Mouse (Mus musculus): ENCODE data around the gene Npy2r. TPM values are rescaled to one million over a fixed set of nuclear protein-coding genes. Genes with fewer than 3 reads are reported as not detected.

Npy2r gene
- 0.50 and 0.67 TPM in 2 replicates for polyA plus RNA-seq (2015; fragmentation: Nextera tagmentation; extraction: Ambion mirVana)

GRCm38 (mm10) chr3:82547908-82548721 is at the start of gene Npy2r:
Gene Npy2r (minus strand): TSS chr3:82548084.
- peaks cover 12% of the 10 kb centered on the region for H3K4me1 ChIP-seq
- no peak within 1 kb of the TSS for H3K27ac ChIP-seq
- peaks cover 27% of the 10 kb centered on the region for H3K27me3 ChIP-seq
- H3K4me2 ChIP-seq (replicated peaks), result peak within 1 kb of the TSS; percentile 94
- H3K9ac ChIP-seq, result peak within 1 kb of the TSS; percentile 61
- WGBS, result under 1% methylated on average over 32 of the region's 32 CpGs
- ATAC-seq (ENCODE audit: low FRiP score, low read depth), result peak; percentile 79
- no peaks in the 10 kb centered on the region for H3K36me3 ChIP-seq
- H3K4me3 ChIP-seq, result peak within 1 kb of the TSS; percentile 46
- no peaks in the 10 kb centered on the region for H3K9me3 ChIP-seq

GRCm38 (mm10) chr3:82557786-82558185 is 9.9 kb upstream of the Npy2r start:
- no peak for ATAC-seq (ENCODE audit: low FRiP score, low read depth)
- Histone ChIP-seq H3K4me2 (replicated peaks) (no peak overlapping the region), H3K9ac (no peak overlapping the region), H3K9me3 (no peaks in the 10 kb centered on the region), H3K27me3 (no peaks in the 10 kb centered on the region), H3K4me1 (0 out of 2 replicates have a peak, but pooled peaks cover 3% of the 10 kb centered on the region), H3K27ac (no peak overlapping the region), H3K36me3 (no peaks in the 10 kb centered on the region), H3K4me3 (no peak overlapping the region)
- 68% methylated on average over 3 of the region's 3 CpGs for WGBS

- Histone ChIP-seq H3K27me3 (no peaks in the 10 kb centered on the region), H3K4me3 (no peak overlapping the region), H3K27ac (no peak overlapping the region), H3K9me3 (no peaks in the 10 kb centered on the region), H3K4me1 (0 out of 2 replicates have a peak, but pooled peaks cover 3% of the 10 kb centered on the region), H3K4me2 (replicated peaks) (no peak overlapping the region), H3K9ac (no peak overlapping the region), H3K36me3 (no peaks in the 10 kb centered on the region)
- 41% methylated on average over 2 of the region's 2 CpGs for WGBS
- peak; percentile 73; the same call in 1 of the 2 replicates for ATAC-seq (ENCODE audit: low FRiP score, low read depth)
These were observed 8.5 kb upstream of the Npy2r start for GRCm38 (mm10) chr3:82556311-82556828.

GRCm38 (mm10) chr3:82549932-82550331 is 2.0 kb upstream of the Npy2r start:
- no peak overlapping the region for H3K27ac ChIP-seq
- H3K36me3 ChIP-seq, result no peaks in the 10 kb centered on the region
- H3K9me3 ChIP-seq, result no peaks in the 10 kb centered on the region
- WGBS, result 89% methylated on average over 5 of the region's 5 CpGs
- H3K9ac ChIP-seq, result no peak overlapping the region
- H3K4me3 ChIP-seq, result no peak overlapping the region
- H3K4me1 ChIP-seq, result peaks cover 12% of the 10 kb centered on the region
- ATAC-seq (ENCODE audit: low FRiP score, low read depth), result no peak
- H3K27me3 ChIP-seq, result peaks cover 27% of the 10 kb centered on the region
- H3K4me2 ChIP-seq (replicated peaks), result no peak overlapping the region

- peak overlapping the region; percentile 61 for H3K9ac ChIP-seq
- H3K4me3 ChIP-seq, result peak overlapping the region; percentile 46
- 0 out of 2 replicates have a peak, but pooled peaks have one; percentile 31 for ATAC-seq (ENCODE audit: low FRiP score, low read depth)
- peak overlapping the region; percentile 94 for H3K4me2 ChIP-seq (replicated peaks)
- no peaks in the 10 kb centered on the region for H3K9me3 ChIP-seq
- 1% methylated on average over 9 of the region's 9 CpGs for WGBS
- H3K4me1 ChIP-seq, result peaks cover 12% of the 10 kb centered on the region
- no peaks in the 10 kb centered on the region for H3K36me3 ChIP-seq
- no peak overlapping the region for H3K27ac ChIP-seq
- H3K27me3 ChIP-seq, result peaks cover 27% of the 10 kb centered on the region
These were observed 869 bp upstream of the Npy2r start for GRCm38 (mm10) chr3:82548753-82549152.

- no peak overlapping the region for H3K9ac ChIP-seq
- H3K9me3 ChIP-seq, result no peaks in the 10 kb centered on the region
- ATAC-seq (ENCODE audit: low FRiP score, low read depth), result no peak
- H3K27me3 ChIP-seq, result peaks cover 5% of the 10 kb centered on the region
- WGBS, result 86% methylated on average over 2 of the region's 2 CpGs
- H3K4me3 ChIP-seq, result no peak overlapping the region
- H3K36me3 ChIP-seq, result no peaks in the 10 kb centered on the region
- no peak overlapping the region for H3K4me2 ChIP-seq (replicated peaks)
- H3K27ac ChIP-seq, result no peak overlapping the region
- no peaks in the 10 kb centered on the region for H3K4me1 ChIP-seq
These were observed 6.4 kb downstream of the Npy2r start for GRCm38 (mm10) chr3:82541449-82541848.

GRCm38 (mm10) chr3:82539951-82540350 is 7.9 kb downstream of the Npy2r start:
- H3K4me2 ChIP-seq (replicated peaks), result no peak overlapping the region
- no peaks in the 10 kb centered on the region for H3K36me3 ChIP-seq
- ATAC-seq (ENCODE audit: low FRiP score, low read depth), result no peak
- H3K27me3 ChIP-seq, result no peaks in the 10 kb centered on the region
- H3K9me3 ChIP-seq, result no peaks in the 10 kb centered on the region
- H3K9ac ChIP-seq, result no peak overlapping the region
- H3K4me1 ChIP-seq, result no peaks in the 10 kb centered on the region
- no peak overlapping the region for H3K27ac ChIP-seq
- WGBS, result 91% methylated on average over 5 of the region's 5 CpGs
- H3K4me3 ChIP-seq, result no peak overlapping the region

- no peaks in the 10 kb centered on the region for H3K27me3 ChIP-seq
- no peak overlapping the region for H3K9ac ChIP-seq
- no peak for ATAC-seq (ENCODE audit: low FRiP score, low read depth)
- H3K27ac ChIP-seq, result no peak overlapping the region
- H3K9me3 ChIP-seq, result no peaks in the 10 kb centered on the region
- 91% methylated on average over 1 of the region's 1 CpGs for WGBS
- H3K4me3 ChIP-seq, result no peak overlapping the region
- no peaks in the 10 kb centered on the region for H3K36me3 ChIP-seq
- no peak overlapping the region for H3K4me2 ChIP-seq (replicated peaks)
- H3K4me1 ChIP-seq, result no peaks in the 10 kb centered on the region
These were observed 23.1 kb downstream of the Npy2r start for GRCm38 (mm10) chr3:82524792-82525191.

- no peaks in the 10 kb centered on the region; the same call in 1 of the 2 replicates for H3K4me1 ChIP-seq
- no peak overlapping the region for H3K4me3 ChIP-seq
- H3K36me3 ChIP-seq, result no peaks in the 10 kb centered on the region
- no peak overlapping the region for H3K9ac ChIP-seq
- no peak overlapping the region for H3K27ac ChIP-seq
- H3K27me3 ChIP-seq, result no peaks in the 10 kb centered on the region
- H3K4me2 ChIP-seq (replicated peaks), result no peak overlapping the region
- no peaks in the 10 kb centered on the region for H3K9me3 ChIP-seq
- 72% methylated on average over 4 of the region's 4 CpGs for WGBS
- ATAC-seq (ENCODE audit: low FRiP score, low read depth), result no peak
These were observed 49.9 kb downstream of the Npy2r start for GRCm38 (mm10) chr3:82498006-82498405.

Other genes with a start within 250 kb of the Npy2r start
- gene Map9, start 190.0 kb downstream of the Npy2r start, polyA plus RNA-seq (2015; fragmentation: Nextera tagmentation; extraction: Ambion mirVana), result 9.4 and 9.9 TPM in 2 replicates